In the genomic region with DNA sequence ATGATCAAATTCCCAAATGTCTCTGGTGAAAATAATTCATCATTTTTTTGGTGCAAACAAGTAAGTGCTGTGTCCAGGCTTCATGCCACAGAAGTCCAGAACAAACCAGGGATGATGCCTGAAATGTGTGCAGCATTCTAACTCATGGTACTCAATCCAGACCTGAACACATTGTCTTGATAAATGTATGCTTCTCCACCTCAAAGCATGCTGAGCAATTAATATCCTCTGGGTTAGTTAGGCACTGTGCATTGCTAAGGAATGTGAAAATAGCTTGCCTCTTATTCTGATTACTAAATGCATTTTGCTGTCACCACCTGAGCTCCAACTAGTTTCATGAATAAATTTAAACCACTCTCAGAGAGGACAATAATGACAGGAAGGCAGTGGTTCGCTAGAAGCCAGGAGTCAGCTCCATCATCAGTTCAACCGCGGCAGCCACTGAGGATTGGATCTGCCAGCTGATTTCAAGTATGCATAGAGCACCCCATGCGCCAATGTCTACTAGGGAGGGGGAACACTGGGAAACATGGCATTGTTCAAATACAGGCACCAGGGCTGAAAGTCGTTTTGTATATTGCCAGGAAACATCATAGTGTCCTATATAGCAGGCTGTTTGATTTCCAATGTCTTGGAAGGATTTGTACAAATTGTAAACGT, we compare ENCODE assay signal across 16 mouse cellular contexts.
"Had no signal": no experiment of that assay in that cellular context is flagged by ENCODE, and none has a peak within 500 bp of the region (broad histone marks: within the 10 kb centered on the region; RNA-seq: fewer than 3 reads in every experiment).

No protein-coding gene starts in this region.

- ATAC-seq: liver, postnatal 0 days had no signal

- H3K4me2 ChIP-seq: limb, embryonic 12.5 days; liver, embryonic 13.5 days; lung, embryonic 15.5 days; neural tube, embryonic 12.5 days had no signal

- H3K4me1 ChIP-seq: limb, embryonic 12.5 days; liver, embryonic 13.5 days; lung, embryonic 15.5 days; megakaryocyte, embryonic 14.5 days; neural tube, embryonic 12.5 days had no signal

- DNase-seq: kidney, postnatal 10 days; kidney, postnatal 4 days; liver; liver, embryonic 13.5 days; liver, postnatal 0 days; lung, postnatal 14 days; right cerebral cortex, postnatal 14 days; thymus, postnatal 14 days had no signal

- H3K27ac ChIP-seq: layer of hippocampus, adult 2 months; limb, embryonic 12.5 days; liver, embryonic 13.5 days; lung, embryonic 15.5 days; macrophage; neural tube, embryonic 12.5 days; stomach, postnatal 0 days had no signal

- H3K27me3 ChIP-seq: limb, embryonic 12.5 days; liver, embryonic 13.5 days; lung, embryonic 15.5 days; neural tube, embryonic 12.5 days had no signal

- H3K4me3 ChIP-seq: layer of hippocampus, adult 2 months; limb, embryonic 12.5 days; liver, embryonic 13.5 days; lung, embryonic 15.5 days; megakaryocyte, embryonic 14.5 days; myocyte; neural tube, embryonic 12.5 days had no signal

- H3K9ac ChIP-seq: limb, embryonic 12.5 days; liver, embryonic 13.5 days; liver, postnatal 0 days; lung, embryonic 15.5 days; neural tube, embryonic 12.5 days had no signal

- H3K36me3 ChIP-seq: limb, embryonic 12.5 days; lung, embryonic 15.5 days; neural tube, embryonic 12.5 days had no signal

- H3K9me3 ChIP-seq: limb, embryonic 12.5 days; liver, embryonic 13.5 days; lung, embryonic 15.5 days; megakaryocyte, embryonic 14.5 days; neural tube, embryonic 12.5 days had no signal
